Mouse (Mus musculus) kidney, postnatal 14 days (tissue): ENCODE data around the gene Gnao1.

ENCODE experiments used
- DNase-seq: peaks from one replicate; pipeline ENCODE4 v3.0.0; 2022; ENCODE audit warnings: mixed read lengths

Gene Gnao1

GRCm38 (mm10) chr8:94011076-94012012 lies 201.6 kb downstream of the Gnao1 start:
- peak; percentile 19 for DNase-seq

- peak; percentile 82 for DNase-seq
Observed at GRCm38 (mm10) chr8:94012013-94012951, 202.5 kb downstream of the Gnao1 start, which contains the start of gene Amfr. TSS of gene Amfr (minus strand) at chr8:94012842.

GRCm38 (mm10) chr8:94013026-94013612 lies 203.4 kb downstream of the Gnao1 start:
- no peak for DNase-seq
